Mouse (Mus musculus) c-Kit-negative CD71-positive TER-119-positive erythroid progenitor cells, embryonic 14.5 days (primary cell): ENCODE results near the gene Rbm38.

Source experiments
- DNase-seq: peaks from one replicate; pipeline ENCODE4 v3.0.0-alpha.2; 2013; ENCODE audit warnings: low read depth, low spot score

Rbm38 gene

GRCm38 (mm10) chr2:173057623-173058022, 37.3 kb downstream of the Rbm38 start:
- DNase-seq: no peak

GRCm38 (mm10) chr2:173058263-173058662, 38.0 kb downstream of the Rbm38 start:
- no peak for DNase-seq

- DNase-seq: no peak
Measured at GRCm38 (mm10) chr2:173060450-173060849, 40.2 kb downstream of the Rbm38 start.

- no peak for DNase-seq
Measured at GRCm38 (mm10) chr2:173061443-173062351, 41.4 kb downstream of the Rbm38 start.

- no peak for DNase-seq
Measured at GRCm38 (mm10) chr2:173063219-173063618, 42.9 kb downstream of the Rbm38 start.

GRCm38 (mm10) chr2:173064864-173065263, 44.6 kb downstream of the Rbm38 start:
- no peak for DNase-seq

- DNase-seq: no peak
Measured at GRCm38 (mm10) chr2:173072948-173073347, 52.6 kb downstream of the Rbm38 start.

- DNase-seq: no peak
Measured at GRCm38 (mm10) chr2:173073666-173074065, 53.4 kb downstream of the Rbm38 start.

- DNase-seq: no peak
Measured at GRCm38 (mm10) chr2:173076921-173077320, 56.6 kb downstream of the Rbm38 start.

- no peak for DNase-seq
Measured at GRCm38 (mm10) chr2:173079766-173080549, 59.7 kb downstream of the Rbm38 start.

- peak; percentile 69 for DNase-seq
Measured at GRCm38 (mm10) chr2:173080785-173081241, 60.5 kb downstream of the Rbm38 start.

- no peak for DNase-seq
Measured at GRCm38 (mm10) chr2:173082706-173083105, 62.4 kb downstream of the Rbm38 start.

- no peak for DNase-seq
Measured at GRCm38 (mm10) chr2:173083106-173083505, 62.8 kb downstream of the Rbm38 start.

GRCm38 (mm10) chr2:173083712-173084475, 63.6 kb downstream of the Rbm38 start:
- DNase-seq: no peak
